Mouse (Mus musculus) liver, embryonic 14.5 days (tissue): Measurements from ENCODE around the gene Celf2. TPM values are rescaled to one million over a fixed set of nuclear protein-coding genes. Genes with fewer than 3 reads are reported as not detected.

Experiments
- ATAC-seq: fragments of 200-750 bp; cut with Nextera tagmentation; 2 replicates; pipeline ENCODE4 v1.8.0; 2017; ENCODE audit warnings: moderate number of reproducible peaks, mild to moderate bottlenecking, moderate library complexity; ENCODE audit not compliant: insufficient read depth
- DNase-seq, 3 experiments: peaks; one replicate each; pipeline ENCODE4 v3.0.0-alpha.2; 2012 to 2013; ENCODE audit warnings: low read depth in 3 of 3, low spot score in 3 of 3
- H3K27ac ChIP-seq: fragments of 300-500 bp; sonication (generic); 2 replicates; pipeline ENCODE4 v1.5.1; 2014; ENCODE audit warnings: moderate library complexity, mild to moderate bottlenecking, control low read depth, inconsistent platforms
- H3K27me3 ChIP-seq: fragments of 300-500 bp; sonication (generic); 2 replicates; pipeline ENCODE4 v1.6.1; 2014; ENCODE audit warnings: mild to moderate bottlenecking, low read length, moderate library complexity; ENCODE audit not compliant: control insufficient read depth, insufficient read depth
- H3K36me3 ChIP-seq: fragments of 300-500 bp; sonication (generic); replicated peaks from 2 replicates; pipeline ENCODE4 v1.6.1; 2014; ENCODE audit warnings: low read depth; ENCODE audit not compliant: control insufficient read depth, insufficient read depth
- H3K4me1 ChIP-seq, 2 experiments: fragments of 200-500 bp in 1 of 2; fragments of 300-500 bp in 1 of 2; sonication (generic) in 1 of 2; replicated peaks; 2 replicates each; pipeline ENCODE4 v1.6.1; 2012 to 2014; ENCODE audit warnings: antibody characterized with exemption in 1 of 2, inconsistent platforms in 1 of 2, low read length in 1 of 2; ENCODE audit not compliant: control insufficient read depth in 2 of 2, insufficient read depth in 2 of 2
- H3K4me2 ChIP-seq: fragments of 300-500 bp; sonication (generic); 2 replicates; pipeline ENCODE4 v1.6.1; 2014; ENCODE audit warnings: low read depth, mild to moderate bottlenecking, control low read depth, moderate library complexity
- H3K4me3 ChIP-seq, 2 experiments: fragments of 200-500 bp in 1 of 2; fragments of 300-500 bp in 1 of 2; sonication (generic) in 1 of 2; 2 replicates each; pipeline ENCODE4 v1.5.1; 2012 to 2014; ENCODE audit warnings: low read depth in 2 of 2, low read length in 2 of 2, mild to moderate bottlenecking in 2 of 2, control low read depth in 1 of 2, inconsistent platforms in 1 of 2, moderate library complexity in 1 of 2; ENCODE audit not compliant: insufficient read depth in 1 of 2
- H3K9ac ChIP-seq: fragments of 300-500 bp; sonication (generic); replicated peaks from 2 replicates; pipeline ENCODE4 v1.6.1; 2014; ENCODE audit warnings: mild to moderate bottlenecking, control low read depth, moderate library complexity
- H3K9me3 ChIP-seq: fragments of 300-500 bp; sonication (generic); 2 replicates; pipeline ENCODE4 v1.6.1; 2016; ENCODE audit warnings: low read length, mixed read lengths; ENCODE audit not compliant: control insufficient read depth
- CTCF ChIP-seq: IDR thresholded peaks from 2 replicates; pipeline ENCODE4 v1.5.1; 2016; ENCODE audit warnings: antibody characterized with exemption, low read depth, control low read depth
- EP300 ChIP-seq: IDR thresholded peaks from 2 replicates; pipeline ENCODE4 v1.6.1; 2016; ENCODE audit warnings: antibody characterized with exemption, low read depth
- WGBS: fragments of 180-500 bp; shearing (Covaris S2); extraction: QIAGEN DNeasy Blood & Tissue Kit; methylation state at CpG from one replicate; pipeline ENCODE4 v1.1.7; 2014; ENCODE audit not compliant: insufficient replicate concordance; 5-methylcytosine and 5-hydroxymethylcytosine counted together
- polyA plus RNA-seq, 2 experiments: library from polyadenylated mRNA; depleted of rRNA in 1 of 2; stranded (reverse) in 1 of 2; unstranded in 1 of 2; fragments of >200 nt; fragmentation: Nextera tagmentation in 1 of 2; extraction: Ambion mirVana in 1 of 2; gene quantifications; 2 replicates each; pipeline versions ENCODE4 v1.2.1 to v1.2.3; 2012 to 2014

Celf2 gene
- polyA plus RNA-seq, 2 experiments = 3.9 to 7.8 TPM

- H3K27ac ChIP-seq = no peak overlapping the region
- WGBS = 50% methylated on average over 6 of the region's 6 CpGs
- TF ChIP-seq EP300 (no peak), CTCF (no peak)
- no peak overlapping the region for H3K9ac ChIP-seq
- DNase-seq = no peak
- no peaks in the 10 kb centered on the region for H3K4me1 ChIP-seq
- H3K9me3 ChIP-seq = no peaks in the 10 kb centered on the region
- no peak for ATAC-seq
- no peaks in the 10 kb centered on the region for H3K27me3 ChIP-seq
- no peaks in the 10 kb centered on the region for H3K36me3 ChIP-seq
- H3K4me2 ChIP-seq = no peak overlapping the region
- H3K4me3 ChIP-seq = no peak overlapping the region
Observed at GRCm38 (mm10) chr2:7160108-7160507, 349.3 kb downstream of the Celf2 start.

GRCm38 (mm10) chr2:7147303-7147702 is 362.1 kb downstream of the Celf2 start:
- H3K4me1 ChIP-seq = no peaks in the 10 kb centered on the region
- 57% methylated on average over 3 of the region's 3 CpGs for WGBS
- no peak overlapping the region for H3K4me2 ChIP-seq
- TF ChIP-seq EP300 (no peak), CTCF (no peak)
- ATAC-seq (no peak), DNase-seq (no peak)
- H3K9ac ChIP-seq = no peak overlapping the region
- H3K36me3 ChIP-seq = no peaks in the 10 kb centered on the region
- no peaks in the 10 kb centered on the region for H3K9me3 ChIP-seq
- no peak overlapping the region for H3K4me3 ChIP-seq
- H3K27ac ChIP-seq = no peak overlapping the region
- H3K27me3 ChIP-seq = no peaks in the 10 kb centered on the region

- ATAC-seq = no peak
- DNase-seq = no peak
- TF ChIP-seq EP300 (no peak), CTCF (no peak)
- Histone ChIP-seq H3K36me3 (no peaks in the 10 kb centered on the region), H3K27ac (no peak overlapping the region), H3K9me3 (no peaks in the 10 kb centered on the region), H3K4me3 (no peak overlapping the region), H3K4me2 (no peak overlapping the region), H3K9ac (no peak overlapping the region), H3K4me1 (no peaks in the 10 kb centered on the region), H3K27me3 (no peaks in the 10 kb centered on the region)
- 59% methylated on average over 4 of the region's 4 CpGs for WGBS
Observed at GRCm38 (mm10) chr2:7145541-7146043, 363.8 kb downstream of the Celf2 start.

GRCm38 (mm10) chr2:7144871-7145270 is 364.5 kb downstream of the Celf2 start:
- H3K27ac ChIP-seq = no peak overlapping the region
- DNase-seq (no peak), ATAC-seq (no peak)
- WGBS = 61% methylated on average over 1 of the region's 1 CpGs
- H3K4me1 ChIP-seq = no peaks in the 10 kb centered on the region
- H3K36me3 ChIP-seq = no peaks in the 10 kb centered on the region
- H3K27me3 ChIP-seq = no peaks in the 10 kb centered on the region
- H3K9ac ChIP-seq = no peak overlapping the region
- no peak overlapping the region for H3K4me2 ChIP-seq
- H3K9me3 ChIP-seq = no peaks in the 10 kb centered on the region
- TF ChIP-seq EP300 = no peak
- no peak for TF ChIP-seq CTCF
- H3K4me3 ChIP-seq = no peak overlapping the region

GRCm38 (mm10) chr2:7123366-7123765 is 386.0 kb downstream of the Celf2 start:
- Histone ChIP-seq H3K4me3 (no peak overlapping the region), H3K4me1 (no peaks in the 10 kb centered on the region), H3K36me3 (no peaks in the 10 kb centered on the region), H3K9ac (no peak overlapping the region), H3K4me2 (no peak overlapping the region), H3K9me3 (no peaks in the 10 kb centered on the region), H3K27me3 (no peaks in the 10 kb centered on the region), H3K27ac (no peak overlapping the region)
- ATAC-seq = no peak
- TF ChIP-seq EP300 (no peak), CTCF (no peak)
- 46% methylated on average over 2 of the region's 2 CpGs for WGBS
- no peak for DNase-seq
